Mouse (Mus musculus) hindbrain, embryonic 11.5 days (tissue): ENCODE data around the gene Mymk. TPM values are rescaled to one million over a fixed set of nuclear protein-coding genes. Genes with fewer than 3 reads are reported as not detected.

Experiments
- ATAC-seq: fragments of 200-750 bp; cut with Nextera tagmentation; 2 replicates; pipeline ENCODE4 v1.8.0; 2017; ENCODE audit warnings: mild to moderate bottlenecking, moderate TSS enrichment, moderate library complexity; ENCODE audit not compliant: low FRiP score
- DNase-seq: peaks from one replicate; pipeline ENCODE4 v3.0.0-alpha.2; 2015; ENCODE audit warnings: low spot score
- H3K27ac ChIP-seq: fragments of 300-500 bp; sonication (generic); 2 replicates; pipeline ENCODE4 v1.5.1; 2014; ENCODE audit warnings: mild to moderate bottlenecking, low read depth, low read length
- H3K27me3 ChIP-seq: fragments of 300-500 bp; sonication (generic); 2 replicates; pipeline ENCODE4 v1.6.1; 2014; ENCODE audit warnings: mild to moderate bottlenecking, low read length, moderate library complexity, mixed read lengths; ENCODE audit not compliant: control insufficient read depth, insufficient read depth
- H3K36me3 ChIP-seq: fragments of 300-500 bp; sonication (generic); 2 replicates; pipeline ENCODE4 v1.6.1; 2014; ENCODE audit warnings: mild to moderate bottlenecking, low read length, moderate library complexity, mixed read lengths; ENCODE audit not compliant: control insufficient read depth, insufficient read depth
- H3K4me1 ChIP-seq: fragments of 300-500 bp; sonication (generic); replicated peaks from 2 replicates; pipeline ENCODE4 v1.6.1; 2014; ENCODE audit warnings: low read length, mixed read lengths; ENCODE audit not compliant: control insufficient read depth, insufficient read depth
- H3K4me2 ChIP-seq: fragments of 300-500 bp; sonication (generic); replicated peaks from 2 replicates; pipeline ENCODE4 v1.6.1; 2014; ENCODE audit warnings: mild to moderate bottlenecking, low read depth, low read length
- H3K4me3 ChIP-seq: fragments of 300-500 bp; sonication (generic); 2 replicates; pipeline ENCODE4 v1.5.1; 2014; ENCODE audit warnings: low read depth, low read length
- H3K9ac ChIP-seq: fragments of 300-500 bp; sonication (generic); 2 replicates; pipeline ENCODE4 v1.6.1; 2014; ENCODE audit warnings: low read depth, low read length
- H3K9me3 ChIP-seq: fragments of 300-500 bp; sonication (generic); 2 replicates; pipeline ENCODE4 v1.6.1; 2016; ENCODE audit warnings: low read length; ENCODE audit not compliant: control insufficient read depth
- WGBS: fragments of 180-500 bp; shearing (Covaris S2); extraction: QIAGEN DNeasy Blood & Tissue Kit; methylation state at CpG from one replicate; pipeline ENCODE4 v1.1.7; 2014; 5-methylcytosine and 5-hydroxymethylcytosine counted together
- polyA plus RNA-seq: library from polyadenylated mRNA; unstranded; fragments of >200 nt; fragmentation: Nextera tagmentation; extraction: Ambion mirVana; gene quantifications from 2 replicates; pipeline ENCODE4 v1.2.1, GENCODE M21; 2014

Mymk gene
- polyA plus RNA-seq, 1 experiment from 2014 or later: 1.9 TPM

GRCm38 (mm10) chr2:27058751-27059150 is 13.2 kb downstream of the Mymk start:
- Histone ChIP-seq H3K36me3 (no peaks in the 10 kb centered on the region), H3K4me1 (no peaks in the 10 kb centered on the region), H3K4me3 (no peak overlapping the region), H3K9ac (no peak overlapping the region), H3K27ac (no peak overlapping the region), H3K27me3 (no peaks in the 10 kb centered on the region), H3K4me2 (no peak overlapping the region), H3K9me3 (no peaks in the 10 kb centered on the region)
- no peak for ATAC-seq
- DNase-seq: no peak
- WGBS: 50% methylated on average over 12 of the region's 12 CpGs

GRCm38 (mm10) chr2:27058251-27058650 is 13.7 kb downstream of the Mymk start:
- ATAC-seq (no peak), DNase-seq (no peak)
- H3K27me3 ChIP-seq: no peaks in the 10 kb centered on the region
- WGBS: 52% methylated on average over 4 of the region's 4 CpGs
- H3K4me1 ChIP-seq: no peaks in the 10 kb centered on the region
- H3K36me3 ChIP-seq: no peaks in the 10 kb centered on the region
- no peak overlapping the region for H3K4me3 ChIP-seq
- no peaks in the 10 kb centered on the region for H3K9me3 ChIP-seq
- H3K27ac ChIP-seq: no peak overlapping the region
- H3K9ac ChIP-seq: no peak overlapping the region
- no peak overlapping the region for H3K4me2 ChIP-seq

GRCm38 (mm10) chr2:27049408-27049807 is 22.6 kb downstream of the Mymk start:
- Histone ChIP-seq H3K36me3 (no peaks in the 10 kb centered on the region), H3K9me3 (no peaks in the 10 kb centered on the region), H3K4me1 (no peaks in the 10 kb centered on the region), H3K9ac (no peak overlapping the region), H3K27ac (no peak overlapping the region), H3K4me3 (no peak overlapping the region), H3K27me3 (no peaks in the 10 kb centered on the region), H3K4me2 (no peak overlapping the region)
- no peak for ATAC-seq
- WGBS: 38% methylated on average over 6 of the region's 6 CpGs
- no peak for DNase-seq

GRCm38 (mm10) chr2:27045979-27046770 is 25.8 kb downstream of the Mymk start:
- 69% methylated on average over 8 of the region's 8 CpGs for WGBS
- Histone ChIP-seq H3K9ac (no peak overlapping the region), H3K27ac (no peak overlapping the region), H3K36me3 (no peaks in the 10 kb centered on the region), H3K9me3 (no peaks in the 10 kb centered on the region), H3K27me3 (no peaks in the 10 kb centered on the region), H3K4me1 (no peaks in the 10 kb centered on the region), H3K4me3 (no peak overlapping the region), H3K4me2 (no peak overlapping the region)
- DNase-seq (no peak), ATAC-seq (no peak)

- no peak overlapping the region for H3K9ac ChIP-seq
- no peak for ATAC-seq
- DNase-seq: no peak
- WGBS: 78% methylated on average over 3 of the region's 3 CpGs
- H3K27me3 ChIP-seq: no peaks in the 10 kb centered on the region
- no peak overlapping the region for H3K4me2 ChIP-seq
- no peaks in the 10 kb centered on the region for H3K9me3 ChIP-seq
- no peak overlapping the region for H3K4me3 ChIP-seq
- H3K27ac ChIP-seq: no peak overlapping the region
- H3K36me3 ChIP-seq: no peaks in the 10 kb centered on the region
- H3K4me1 ChIP-seq: no peaks in the 10 kb centered on the region
Observed at GRCm38 (mm10) chr2:27044641-27045040, 27.3 kb downstream of the Mymk start.

GRCm38 (mm10) chr2:27044166-27044565 is 27.8 kb downstream of the Mymk start:
- Histone ChIP-seq H3K9me3 (no peaks in the 10 kb centered on the region), H3K4me2 (no peak overlapping the region), H3K4me1 (no peaks in the 10 kb centered on the region), H3K27ac (no peak overlapping the region), H3K27me3 (no peaks in the 10 kb centered on the region), H3K9ac (no peak overlapping the region), H3K4me3 (no peak overlapping the region), H3K36me3 (no peaks in the 10 kb centered on the region)
- 70% methylated on average over 4 of the region's 4 CpGs for WGBS
- ATAC-seq (no peak), DNase-seq (no peak)

GRCm38 (mm10) chr2:27043461-27043860 is 28.5 kb downstream of the Mymk start:
- Histone ChIP-seq H3K27ac (no peak overlapping the region), H3K4me1 (no peaks in the 10 kb centered on the region), H3K4me3 (no peak overlapping the region), H3K9me3 (no peaks in the 10 kb centered on the region), H3K27me3 (no peaks in the 10 kb centered on the region), H3K9ac (no peak overlapping the region), H3K4me2 (no peak overlapping the region), H3K36me3 (no peaks in the 10 kb centered on the region)
- WGBS: 40% methylated on average over 3 of the region's 3 CpGs
- DNase-seq (peak; percentile 90), ATAC-seq (peak; percentile 78)

- no peaks in the 10 kb centered on the region for H3K27me3 ChIP-seq
- no peaks in the 10 kb centered on the region for H3K9me3 ChIP-seq
- no peaks in the 10 kb centered on the region for H3K4me1 ChIP-seq
- H3K4me3 ChIP-seq: no peak overlapping the region
- no peak overlapping the region for H3K4me2 ChIP-seq
- DNase-seq (no peak), ATAC-seq (no peak)
- H3K36me3 ChIP-seq: no peaks in the 10 kb centered on the region
- H3K9ac ChIP-seq: no peak overlapping the region
- H3K27ac ChIP-seq: no peak overlapping the region
- WGBS: 68% methylated on average over 8 of the region's 8 CpGs
Observed at GRCm38 (mm10) chr2:27042131-27042844, 29.7 kb downstream of the Mymk start.

GRCm38 (mm10) chr2:27039286-27039685 is 32.7 kb downstream of the Mymk start:
- Histone ChIP-seq H3K36me3 (no peaks in the 10 kb centered on the region), H3K4me3 (no peak overlapping the region), H3K27me3 (no peaks in the 10 kb centered on the region), H3K27ac (no peak overlapping the region), H3K4me2 (no peak overlapping the region), H3K4me1 (no peaks in the 10 kb centered on the region), H3K9ac (no peak overlapping the region), H3K9me3 (no peaks in the 10 kb centered on the region)
- DNase-seq (peak; percentile 45), ATAC-seq (no peak; the same call in 1 of the 2 replicates)
- WGBS: 7% methylated on average over 1 of the region's 1 CpGs
